Mouse (Mus musculus) naive thymus-derived CD4-positive, alpha-beta T cell, adult 2 months (primary cell): ENCODE data around the gene Mettl7a3.
"Not testable (repeated sequence)": the region's sequence is repeated elsewhere in the genome, so short reads cannot be mapped to it uniquely, and the experiment has no call there.

Experiments used
- DNase-seq: peaks from one replicate; pipeline ENCODE4 v3.0.0-alpha.2; 2011; ENCODE audit warnings: low read depth

Mettl7a3 gene

DNA sequence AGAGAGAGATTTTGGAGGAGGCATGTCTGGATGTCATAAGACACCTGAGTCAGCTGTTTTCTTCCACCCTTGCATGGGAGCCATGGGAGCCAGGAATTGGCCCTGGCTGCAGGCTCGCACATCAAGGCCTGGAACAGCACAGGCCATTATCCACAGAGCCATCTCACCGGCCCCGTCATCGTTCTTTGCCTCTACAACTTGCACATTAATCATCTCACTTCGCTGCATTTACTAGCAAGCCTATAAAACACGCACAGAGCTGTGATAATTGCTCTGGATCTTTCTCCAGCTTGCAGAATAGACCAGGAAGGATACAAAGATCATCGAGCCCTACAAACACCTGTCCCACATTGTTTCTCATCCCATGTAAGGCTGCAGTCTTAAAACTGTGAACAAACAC is 4.0 kb upstream of the Mettl7a3 start:
- DNase-seq = no peak

DNA sequence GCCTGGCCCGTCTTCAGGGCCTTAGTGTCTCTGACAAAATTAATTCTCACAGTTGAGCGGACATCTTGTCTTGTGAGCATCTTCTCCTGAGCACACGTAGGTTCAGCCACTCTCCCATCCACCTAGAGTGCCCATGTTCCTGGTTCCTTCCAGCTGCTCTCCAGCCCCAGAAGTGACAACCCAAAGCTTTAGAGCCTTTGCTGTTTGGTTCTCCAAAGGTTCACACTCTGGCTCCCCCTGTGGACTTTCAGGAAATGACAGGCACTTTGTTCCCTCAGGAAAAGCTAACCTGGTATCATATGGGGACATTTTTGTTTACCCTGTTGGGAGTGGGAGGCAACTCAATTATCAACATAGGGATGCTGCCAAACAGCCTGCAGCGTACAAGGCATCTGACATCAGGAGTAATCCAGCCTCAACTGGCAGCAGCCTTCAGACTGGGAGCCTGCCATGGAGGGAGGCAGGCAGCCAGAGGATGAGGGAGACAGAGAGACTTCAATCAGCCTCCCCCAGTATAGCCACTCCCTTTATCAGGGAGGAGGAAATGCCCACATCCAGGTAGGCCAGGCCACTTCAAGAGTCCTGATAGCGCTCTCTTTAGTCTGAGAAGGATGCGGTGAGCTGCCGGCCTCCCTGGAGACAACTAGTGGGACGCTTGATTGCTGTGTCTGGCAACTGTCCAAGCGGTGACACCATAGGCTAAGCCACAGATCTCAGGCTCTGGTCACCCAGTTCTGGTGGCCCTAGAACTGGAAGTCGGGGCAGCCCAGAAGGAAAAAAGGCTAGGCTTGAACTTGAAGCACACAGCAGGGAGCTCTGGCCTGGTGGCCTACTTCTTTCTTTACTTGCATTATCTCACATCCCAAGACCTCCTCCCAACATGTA is 2.4 kb upstream of the Mettl7a3 start:
- DNase-seq = not testable (repeated sequence)

DNA sequence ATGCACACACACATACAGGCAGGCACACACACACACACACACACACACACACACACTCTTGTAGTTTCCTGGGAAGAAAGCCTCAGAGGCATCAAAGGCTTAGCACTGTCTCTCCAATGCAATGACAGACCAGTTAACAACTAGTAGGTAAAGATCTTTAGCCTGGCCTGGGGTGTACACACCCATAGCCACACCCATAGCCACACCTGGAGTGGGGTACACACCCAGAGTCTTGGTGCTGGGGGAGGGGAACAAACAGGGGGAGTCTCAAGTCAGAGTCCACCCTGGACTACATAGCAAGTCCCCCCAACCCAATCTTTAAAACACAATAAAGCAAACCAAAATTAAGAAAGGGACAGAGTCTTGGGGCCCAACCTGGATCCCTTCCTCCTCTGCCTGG is 2.6 kb downstream of the Mettl7a3 start:
- not testable (repeated sequence) for DNase-seq

- DNase-seq = peak; percentile 69
Measured at GRCm38 (mm10) chr15:100337847-100338246, 3.1 kb downstream of the Mettl7a3 start.

DNA sequence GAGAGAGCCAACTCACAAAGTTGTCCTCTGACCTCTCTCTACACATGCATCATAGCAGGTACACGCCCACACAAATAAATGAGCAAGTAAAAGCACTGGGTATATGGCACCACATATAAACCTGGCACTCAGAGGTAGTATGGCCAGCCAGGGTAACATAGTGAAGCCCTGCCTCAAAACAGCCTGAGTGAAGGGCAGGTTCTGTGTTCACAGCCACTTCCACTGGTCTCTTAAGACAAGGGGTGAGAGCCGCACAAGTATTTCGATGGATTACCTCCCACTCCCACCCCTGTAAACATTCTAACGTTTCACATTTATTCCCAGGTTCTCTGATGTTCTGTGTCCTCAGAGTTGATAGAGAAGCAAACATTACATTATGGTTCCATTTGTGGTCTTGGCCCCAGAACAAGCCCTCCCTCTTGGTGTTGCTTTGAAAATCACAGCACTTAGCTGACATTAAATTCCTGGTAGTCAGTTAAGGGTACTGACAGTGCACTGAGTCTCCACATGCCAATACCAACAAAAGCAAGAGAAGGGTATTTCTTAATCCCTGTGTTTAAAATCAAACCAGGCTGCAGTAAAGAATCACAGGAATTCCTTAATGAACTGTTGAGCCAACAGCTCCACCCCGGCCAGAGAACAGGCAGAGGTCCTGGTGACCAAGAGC is 6.7 kb downstream of the Mettl7a3 start:
- DNase-seq = not testable (repeated sequence)

- no peak for DNase-seq
Measured at GRCm38 (mm10) chr15:100345484-100345883, 10.8 kb downstream of the Mettl7a3 start.

GRCm38 (mm10) chr15:100346761-100347160 is 12.0 kb downstream of the Mettl7a3 start:
- DNase-seq = no peak

DNA sequence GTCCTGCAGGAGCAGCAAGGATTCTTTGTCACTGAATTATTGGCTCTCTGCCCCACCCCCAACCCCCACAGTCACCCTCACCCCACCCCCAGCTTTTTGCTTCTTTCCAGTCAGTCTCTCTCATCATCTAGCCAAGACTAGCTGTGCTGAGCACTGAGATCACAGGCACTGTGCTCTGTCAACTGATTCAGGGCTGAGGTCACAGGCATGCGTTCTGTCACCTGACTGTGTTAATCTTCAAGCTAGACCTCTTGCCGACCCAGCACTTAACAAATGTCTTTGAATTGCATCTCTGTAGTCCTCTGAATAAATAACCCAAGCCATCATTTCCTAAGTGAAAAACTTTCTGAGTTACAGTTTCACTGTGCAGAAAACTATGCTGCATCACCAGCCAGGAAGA is 14.8 kb downstream of the Mettl7a3 start:
- DNase-seq = no peak

- DNase-seq = no peak
Measured at GRCm38 (mm10) chr15:100351501-100352060, 16.9 kb downstream of the Mettl7a3 start.

DNA sequence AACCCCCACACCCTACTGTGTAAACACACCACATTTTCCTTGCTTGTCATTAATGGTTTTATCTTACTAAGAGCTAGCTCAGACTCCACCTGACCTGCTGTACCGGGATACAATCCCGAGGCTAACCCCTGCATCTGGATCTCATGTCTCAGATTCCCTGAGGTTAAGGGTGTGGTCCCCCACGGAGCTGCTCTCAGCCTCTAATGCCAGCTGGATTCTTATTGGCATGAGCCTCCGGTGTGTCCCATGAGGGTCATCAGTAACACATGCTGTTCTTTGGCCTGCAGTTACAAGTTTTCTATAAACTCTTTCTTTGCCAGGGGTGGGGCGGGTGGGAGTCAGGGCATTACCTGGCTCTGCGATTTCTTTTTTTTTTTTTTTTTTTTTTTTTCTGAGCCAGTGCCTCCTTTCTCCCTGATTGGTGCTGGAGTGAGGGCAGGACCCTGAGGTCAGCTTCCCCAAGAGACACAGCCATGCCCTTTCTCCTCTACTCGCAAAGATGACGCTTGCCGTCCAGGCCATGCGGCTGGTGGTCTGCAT is 18.1 kb downstream of the Mettl7a3 start, which contains the start of the genes Methig1 and Mettl7a2:
Methig1 (plus strand) TSS at position 439 of the 540 bp plus-strand sequence.
Mettl7a2 (plus strand) TSS at position 490 of the 540 bp plus-strand sequence.
- DNase-seq = no peak

GRCm38 (mm10) chr15:100353399-100353798 is 18.7 kb downstream of the Mettl7a3 start:
- not testable (repeated sequence) for DNase-seq

GRCm38 (mm10) chr15:100355876-100356275 is 21.1 kb downstream of the Mettl7a3 start:
- DNase-seq = no peak

DNA sequence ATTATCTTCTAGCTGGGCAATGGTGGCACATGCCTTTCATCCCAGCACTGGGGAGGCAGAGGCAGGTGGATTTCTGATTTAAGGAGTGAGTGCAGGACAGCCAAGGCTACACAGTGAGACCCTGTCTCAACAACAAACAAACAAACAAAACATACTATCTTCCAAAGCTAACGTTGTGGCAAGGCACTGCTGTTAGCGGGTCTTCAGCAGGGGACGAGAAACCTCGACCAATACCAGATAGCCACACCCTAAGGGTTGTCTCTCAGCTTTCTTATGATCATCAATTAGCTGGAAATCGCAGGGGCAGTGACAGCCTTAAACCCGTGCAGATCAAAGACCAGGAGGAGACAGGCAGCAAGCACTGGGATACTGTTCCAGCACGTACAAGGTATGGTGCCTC is 29.5 kb downstream of the Mettl7a3 start, which contains the start of gene Higd1c:
Higd1c (plus strand) TSS at position 301 of the 400 bp plus-strand sequence.
- DNase-seq = no peak

DNA sequence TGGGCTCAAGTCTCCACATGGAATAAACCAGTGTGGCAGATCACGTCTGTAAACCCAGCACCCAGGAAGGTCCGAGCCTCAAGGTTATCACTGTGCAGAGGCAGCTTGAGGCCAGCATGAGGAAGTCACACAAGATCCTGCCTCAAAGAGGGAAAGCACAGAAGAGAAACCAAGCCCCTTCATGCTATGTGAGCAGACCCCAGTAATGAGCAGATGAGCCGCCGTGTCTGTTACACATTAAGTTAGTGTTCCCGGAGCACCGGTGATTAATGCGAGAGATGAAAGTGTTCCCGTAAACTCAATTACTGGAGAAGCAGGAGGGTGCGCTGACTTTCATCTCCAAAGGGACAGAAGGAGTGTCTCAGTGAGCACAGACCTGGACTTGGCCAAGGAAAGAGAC is 31.2 kb downstream of the Mettl7a3 start:
- not testable (repeated sequence) for DNase-seq

- DNase-seq = no peak
Measured at GRCm38 (mm10) chr15:100367119-100367518, 32.4 kb downstream of the Mettl7a3 start.

DNA sequence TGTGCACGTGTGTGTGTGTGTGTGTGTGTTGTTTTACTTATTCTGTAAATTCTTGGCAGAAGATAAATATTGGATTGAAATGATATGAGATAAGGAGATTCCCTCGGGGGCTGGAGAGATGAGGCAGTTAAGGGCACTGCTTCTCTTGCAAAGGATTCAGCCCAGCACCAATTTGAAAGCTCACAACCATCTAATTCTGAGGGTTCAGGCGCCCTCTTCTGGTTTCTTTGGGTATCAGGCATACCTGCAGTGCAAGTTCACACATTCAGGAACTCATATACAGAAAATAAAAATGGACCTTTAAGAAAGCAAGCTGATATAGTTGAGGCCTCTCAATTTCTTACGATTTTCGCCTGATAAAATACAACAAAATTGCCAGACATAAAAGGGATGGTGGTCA is 40.3 kb downstream of the Mettl7a3 start:
- peak; percentile 53 for DNase-seq

DNA sequence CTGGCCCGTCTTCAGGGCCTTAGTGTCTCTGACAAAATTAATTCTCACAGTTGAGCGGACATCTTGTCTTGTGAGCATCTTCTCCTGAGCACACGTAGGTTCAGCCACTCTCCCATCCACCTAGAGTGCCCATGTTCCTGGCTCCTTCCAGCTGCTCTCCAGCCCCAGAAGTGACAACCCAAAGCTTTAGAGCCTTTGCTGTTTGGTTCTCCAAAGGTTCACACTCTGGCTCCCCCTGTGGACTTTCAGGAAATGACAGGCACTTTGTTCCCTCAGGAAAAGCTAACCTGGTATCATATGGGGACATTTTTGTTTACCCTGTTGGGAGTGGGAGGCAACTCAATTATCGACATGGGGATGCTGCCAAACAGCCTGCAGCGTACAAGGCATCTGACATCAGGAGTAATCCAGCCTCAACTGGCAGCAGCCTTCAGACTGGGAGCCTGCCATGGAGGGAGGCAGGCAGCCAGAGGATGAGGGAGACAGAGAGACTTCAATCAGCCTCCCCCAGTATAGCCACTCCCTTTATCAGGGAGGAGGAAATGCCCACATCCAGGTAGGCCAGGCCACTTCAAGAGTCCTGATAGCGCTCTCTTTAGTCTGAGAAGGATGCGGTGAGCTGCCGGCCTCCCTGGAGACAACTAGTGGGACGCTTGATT is 43.2 kb downstream of the Mettl7a3 start:
- DNase-seq = not testable (repeated sequence)

- DNase-seq = no peak
Measured at GRCm38 (mm10) chr15:100379658-100380057, 44.9 kb downstream of the Mettl7a3 start.

- DNase-seq = no peak
Measured at GRCm38 (mm10) chr15:100380104-100380503, 45.4 kb downstream of the Mettl7a3 start.

GRCm38 (mm10) chr15:100385705-100386104 is 51.0 kb downstream of the Mettl7a3 start:
- no peak for DNase-seq

DNA sequence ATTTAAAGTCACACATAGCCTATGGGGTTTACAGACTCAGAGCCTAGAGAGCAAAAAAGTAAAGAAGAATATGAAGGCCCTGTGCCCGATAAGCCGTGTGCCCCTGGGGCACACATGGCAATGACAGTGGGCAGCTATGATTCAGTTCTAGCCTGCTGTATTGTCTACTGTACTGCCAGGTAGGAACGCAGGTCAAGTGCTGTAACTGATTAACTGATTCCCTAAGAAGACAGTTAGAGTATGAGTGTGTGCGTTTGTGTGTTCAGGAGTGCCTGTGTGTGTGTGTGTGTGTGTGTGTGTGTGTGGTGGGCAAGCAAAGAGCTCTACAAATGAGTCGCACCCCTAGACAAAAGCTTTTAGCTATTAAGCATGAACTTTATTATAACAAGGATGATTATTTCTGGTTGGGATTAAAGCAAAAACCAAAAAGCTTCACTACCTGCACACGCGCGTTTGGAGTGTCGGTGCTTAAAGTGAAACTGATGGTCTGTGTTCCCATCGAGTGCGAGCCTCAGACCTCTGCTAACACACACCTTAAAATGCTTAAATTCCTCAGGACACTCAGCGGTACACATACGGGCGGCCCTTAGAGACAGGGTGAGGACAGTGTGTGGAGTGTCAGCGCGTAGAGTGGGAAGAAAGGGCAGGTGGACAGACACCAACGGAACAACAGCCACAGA is 53.0 kb downstream of the Mettl7a3 start:
- no peak for DNase-seq
